Mouse (Mus musculus): Measurements from ENCODE around the gene Ccnd2. TPM values are rescaled to one million over a fixed set of nuclear protein-coding genes. Genes with fewer than 3 reads are reported as not detected.

Ccnd2 gene
- polyA plus RNA-seq, 1 experiment from 2014 or later, result 1,039 TPM

DNA sequence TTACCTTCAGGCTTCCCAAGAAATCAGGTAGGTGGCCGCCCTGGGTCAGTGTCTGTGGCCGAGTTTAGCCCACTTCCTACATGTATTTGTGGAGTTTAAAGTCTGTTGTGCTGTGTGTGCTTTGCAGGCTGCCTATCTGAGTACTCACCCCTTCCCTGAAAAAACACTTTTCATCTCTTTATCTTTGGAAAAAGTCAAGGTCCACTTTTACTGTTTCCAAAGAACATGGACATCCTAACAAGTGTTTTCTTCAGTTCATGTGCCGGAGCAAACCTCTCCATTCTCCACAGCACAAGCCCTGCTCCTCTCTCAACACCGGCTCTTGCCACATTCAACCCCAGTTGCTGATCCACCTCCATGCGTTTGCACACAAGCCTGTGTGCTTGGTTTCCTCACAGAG is 29.0 kb downstream of the Ccnd2 start:
- no peak for DNase-seq (ENCODE audit: low spot score)
- Histone ChIP-seq H3K9me3 (no peaks in the 10 kb centered on the region), H3K27ac (replicated peaks) (no peak overlapping the region), H3K4me3 (no peak overlapping the region), H3K27me3 (replicated peaks; ENCODE audit: low read depth, poor library complexity, severe bottlenecking) (no peaks in the 10 kb centered on the region), H3K4me1 (peaks cover 3% of the 10 kb centered on the region; the same call in 1 of the 2 replicates), H3K36me3 (replicated peaks) (peaks cover 23% of the 10 kb centered on the region)
- 88% methylated on average over 5 of the region's 5 CpGs for WGBS

DNA sequence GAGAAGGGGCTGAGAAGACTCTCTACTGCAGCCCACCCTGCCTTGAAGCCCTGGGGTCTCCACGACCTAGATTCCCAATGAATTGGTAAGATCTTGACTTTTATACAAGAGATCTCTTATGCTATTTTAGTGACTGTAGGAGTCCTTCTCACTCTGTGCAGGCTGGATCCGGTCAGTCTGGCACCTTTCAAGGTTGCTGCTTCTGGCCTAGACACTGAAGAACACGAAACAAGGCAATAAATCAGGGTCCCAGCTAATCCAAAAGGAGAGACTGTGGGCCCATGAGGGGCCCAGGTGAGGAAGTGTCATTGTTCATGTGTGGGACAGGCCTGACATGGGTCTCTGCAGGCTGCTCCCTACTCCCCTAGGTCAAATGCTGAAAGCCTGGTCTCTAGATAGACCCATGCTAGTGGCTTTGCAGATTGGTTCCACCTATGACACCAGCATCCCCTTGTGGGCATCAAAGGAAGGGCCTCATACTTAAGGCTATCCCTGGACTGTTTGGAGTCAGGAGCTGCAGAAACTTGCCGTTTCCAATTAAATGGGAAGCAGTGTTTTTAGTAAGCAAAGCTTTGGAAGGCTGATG is 29.7 kb downstream of the Ccnd2 start:
- Histone ChIP-seq H3K36me3 (replicated peaks) (peaks cover 16% of the 10 kb centered on the region), H3K27me3 (replicated peaks; ENCODE audit: low read depth, poor library complexity, severe bottlenecking) (0 out of 2 replicates have a peak, but pooled peaks cover under 1% of the 10 kb centered on the region), H3K4me3 (no peak overlapping the region), H3K4me1 (peaks cover 3% of the 10 kb centered on the region; the same call in 1 of the 2 replicates), H3K27ac (replicated peaks) (no peak overlapping the region), H3K9me3 (no peaks in the 10 kb centered on the region)
- WGBS, result 80% methylated on average over 4 of the region's 4 CpGs
- DNase-seq (ENCODE audit: low spot score), result no peak

DNA sequence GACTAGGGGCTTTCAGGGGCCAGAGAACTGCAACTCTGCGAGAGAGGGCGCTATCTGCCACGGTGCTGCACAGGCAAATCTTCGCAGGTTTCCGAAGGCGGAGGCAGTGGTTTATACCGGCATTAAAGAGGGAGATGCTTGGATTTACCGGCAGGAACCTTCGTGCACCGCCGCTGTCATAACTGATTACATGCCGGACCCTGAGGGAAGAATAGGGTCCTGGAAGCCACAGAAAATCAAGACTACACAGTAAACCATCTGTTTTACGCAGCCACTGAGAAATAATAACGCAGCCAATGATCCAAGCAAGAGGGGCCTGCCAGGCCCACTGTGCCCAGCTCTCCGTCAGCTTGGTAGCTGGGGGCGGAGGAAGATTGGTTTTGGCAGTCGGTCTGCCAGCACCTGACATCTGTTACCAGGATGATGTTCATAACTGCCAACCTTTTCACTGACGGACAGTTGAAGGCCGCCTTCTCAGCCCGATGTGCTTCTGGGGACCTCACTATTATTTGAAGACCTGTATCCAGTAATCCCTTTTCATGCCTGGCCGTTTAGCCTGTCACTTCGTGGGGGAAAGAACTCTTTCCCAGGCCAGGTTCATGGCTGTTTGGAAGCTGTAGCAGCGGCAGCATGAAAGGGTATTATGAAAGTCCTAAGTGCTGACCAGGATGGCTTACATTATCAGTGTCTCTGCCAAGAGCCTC is 37.1 kb downstream of the Ccnd2 start:
- Histone ChIP-seq H3K9me3 (no peaks in the 10 kb centered on the region), H3K27me3 (replicated peaks; ENCODE audit: low read depth, poor library complexity, severe bottlenecking) (peaks cover 16% of the 10 kb centered on the region), H3K4me3 (no peak overlapping the region), H3K4me1 (0 out of 2 replicates have a peak, but pooled peaks cover under 1% of the 10 kb centered on the region), H3K27ac (replicated peaks) (no peak overlapping the region), H3K36me3 (replicated peaks) (no peaks in the 10 kb centered on the region)
- DNase-seq (ENCODE audit: low spot score), result no peak
- WGBS, result 68% methylated on average over 23 of the region's 23 CpGs

DNA sequence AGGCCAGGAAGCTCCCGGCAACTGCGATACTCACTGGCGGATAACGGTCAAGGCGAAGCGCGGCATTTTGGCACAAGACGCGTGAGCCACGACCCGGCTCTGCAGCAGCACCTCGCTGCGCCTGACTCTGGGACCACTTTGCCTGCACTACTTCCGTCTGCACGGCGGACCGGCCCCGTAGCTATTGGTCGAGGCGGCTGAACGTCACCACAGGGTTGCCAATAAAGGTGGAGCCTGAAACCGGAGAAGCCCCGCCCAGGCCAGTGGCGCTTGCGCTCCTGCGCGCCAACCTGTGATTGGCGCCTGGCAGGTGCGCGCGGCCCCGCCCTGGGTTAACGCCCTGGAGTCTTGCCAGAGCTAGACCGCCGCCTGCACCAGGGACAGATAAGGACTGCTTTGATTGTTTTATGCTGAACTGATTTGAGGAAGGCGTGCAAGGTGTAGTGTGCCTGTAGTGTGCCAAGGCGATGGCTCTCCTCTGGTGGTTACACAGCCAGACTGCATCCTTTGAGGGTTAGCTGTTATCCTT is 42.5 kb downstream of the Ccnd2 start, which contains the start of gene Tigar:
Gene Tigar, minus strand, starts transcription at position 156 of the 529 bp plus-strand sequence.
- under 1% methylated on average over 37 of the region's 37 CpGs for WGBS
- Histone ChIP-seq H3K4me1 (peaks cover 16% of the 10 kb centered on the region), H3K27me3 (replicated peaks; ENCODE audit: low read depth, poor library complexity, severe bottlenecking) (peaks cover 5% of the 10 kb centered on the region), H3K4me3 (peak within 1 kb of the TSS; percentile 69), H3K27ac (replicated peaks) (peak within 1 kb of the TSS; percentile 76), H3K9me3 (no peaks in the 10 kb centered on the region), H3K36me3 (replicated peaks) (no peaks in the 10 kb centered on the region)
- peak; percentile 96 for DNase-seq (ENCODE audit: low spot score)

DNA sequence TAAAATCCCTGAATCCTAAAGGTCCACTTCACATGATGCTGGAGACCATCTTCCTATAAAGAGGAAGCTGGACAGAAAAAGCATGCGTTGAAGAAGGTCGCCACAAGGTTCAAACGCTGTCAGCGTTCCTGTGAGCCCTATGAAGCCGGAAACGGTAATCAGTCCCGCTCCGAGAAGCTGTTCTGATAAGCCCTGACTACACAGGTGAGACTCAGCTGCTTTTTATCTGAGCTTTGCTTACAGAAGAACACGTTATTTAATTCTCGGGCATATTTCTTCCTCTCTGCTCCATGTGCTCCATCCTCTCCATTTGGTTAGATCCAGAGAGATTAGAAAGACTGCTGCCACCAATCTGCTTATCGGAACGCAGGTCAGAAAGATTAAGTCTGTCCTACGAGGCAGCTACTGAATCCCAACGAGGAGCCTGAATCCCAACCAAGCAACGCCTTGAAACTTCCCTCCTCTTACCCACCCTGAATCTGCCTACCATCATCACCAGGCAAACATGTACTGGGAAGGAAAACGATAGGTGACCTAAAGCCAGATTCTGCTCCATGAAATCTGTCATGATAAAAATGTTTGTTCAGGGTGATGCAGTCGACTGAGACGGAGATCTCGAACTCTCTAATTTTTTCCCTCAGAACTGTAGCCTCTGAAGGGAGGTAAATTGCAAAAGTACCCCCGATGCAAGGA is 43.5 kb downstream of the Ccnd2 start:
- Histone ChIP-seq H3K4me3 (peak overlapping the region; percentile 69), H3K4me1 (peaks cover 16% of the 10 kb centered on the region), H3K36me3 (replicated peaks) (peaks cover 1% of the 10 kb centered on the region; the same call in 1 of the 2 replicates), H3K27ac (replicated peaks) (peak overlapping the region; percentile 76), H3K9me3 (no peaks in the 10 kb centered on the region), H3K27me3 (replicated peaks; ENCODE audit: low read depth, poor library complexity, severe bottlenecking) (peaks cover under 1% of the 10 kb centered on the region; the same call in 1 of the 2 replicates)
- DNase-seq (ENCODE audit: low spot score), result no peak
- 46% methylated on average over 20 of the region's 20 CpGs for WGBS

DNA sequence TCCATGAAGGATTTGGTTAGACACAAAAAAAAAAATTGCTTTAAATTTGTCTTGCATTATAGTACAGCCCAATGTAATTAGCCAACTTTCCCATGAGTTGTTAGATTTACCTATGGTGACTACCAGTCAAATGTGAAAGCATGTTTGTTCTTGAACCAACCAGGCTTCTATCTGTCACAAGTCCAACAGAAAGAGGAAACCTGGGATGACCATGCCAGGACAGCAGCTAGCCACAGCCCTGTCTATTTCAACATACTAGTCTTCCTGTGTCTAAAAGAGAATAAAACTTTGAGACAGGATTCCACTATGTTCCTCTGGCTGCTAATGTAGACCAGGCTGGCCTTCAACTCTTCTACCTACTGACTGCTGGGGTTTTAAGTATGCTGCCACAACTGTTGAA is 44.6 kb downstream of the Ccnd2 start:
- Histone ChIP-seq H3K27me3 (replicated peaks; ENCODE audit: low read depth, poor library complexity, severe bottlenecking) (no peaks in the 10 kb centered on the region), H3K4me1 (peaks cover 16% of the 10 kb centered on the region), H3K27ac (replicated peaks) (no peak overlapping the region), H3K36me3 (replicated peaks) (peaks cover 10% of the 10 kb centered on the region; the same call in 1 of the 2 replicates), H3K9me3 (no peaks in the 10 kb centered on the region), H3K4me3 (no peak overlapping the region)
- no peak for DNase-seq (ENCODE audit: low spot score)

DNA sequence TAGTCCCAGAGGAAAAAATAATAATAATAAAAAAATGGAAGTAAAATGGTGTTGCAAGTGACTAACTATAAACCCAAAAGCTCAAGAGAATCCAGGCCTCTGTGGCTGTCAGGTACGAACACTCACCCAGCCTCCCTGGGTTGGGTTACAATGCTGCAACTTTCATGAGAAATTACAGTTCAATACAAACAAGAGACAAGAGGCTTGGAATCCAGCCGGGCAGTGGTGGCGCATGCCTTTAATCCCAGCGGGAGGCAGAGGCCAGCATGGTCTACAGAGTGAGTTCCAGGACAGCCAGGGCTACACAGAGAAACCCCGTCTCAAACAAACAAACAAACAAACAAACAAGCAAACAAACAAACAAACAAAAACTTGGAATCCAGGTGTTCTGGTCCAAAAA is 45.3 kb downstream of the Ccnd2 start:
- WGBS, result 60% methylated on average over 5 of the region's 5 CpGs
- no peak for DNase-seq (ENCODE audit: low spot score)
- Histone ChIP-seq H3K27me3 (replicated peaks; ENCODE audit: low read depth, poor library complexity, severe bottlenecking) (no peaks in the 10 kb centered on the region), H3K27ac (replicated peaks) (no peak overlapping the region), H3K9me3 (no peaks in the 10 kb centered on the region), H3K4me1 (peaks cover 16% of the 10 kb centered on the region), H3K36me3 (replicated peaks) (peaks cover 14% of the 10 kb centered on the region; the same call in 1 of the 2 replicates), H3K4me3 (no peak overlapping the region)

GRCm38 (mm10) chr6:127106189-127106588 is 45.8 kb downstream of the Ccnd2 start:
- no peak for DNase-seq (ENCODE audit: low spot score)
- Histone ChIP-seq H3K27me3 (replicated peaks; ENCODE audit: low read depth, poor library complexity, severe bottlenecking) (no peaks in the 10 kb centered on the region), H3K27ac (replicated peaks) (no peak overlapping the region), H3K4me3 (no peak overlapping the region), H3K9me3 (no peaks in the 10 kb centered on the region), H3K4me1 (peaks cover 16% of the 10 kb centered on the region), H3K36me3 (replicated peaks) (peaks cover 18% of the 10 kb centered on the region)
- 89% methylated on average over 5 of the region's 5 CpGs for WGBS

DNA sequence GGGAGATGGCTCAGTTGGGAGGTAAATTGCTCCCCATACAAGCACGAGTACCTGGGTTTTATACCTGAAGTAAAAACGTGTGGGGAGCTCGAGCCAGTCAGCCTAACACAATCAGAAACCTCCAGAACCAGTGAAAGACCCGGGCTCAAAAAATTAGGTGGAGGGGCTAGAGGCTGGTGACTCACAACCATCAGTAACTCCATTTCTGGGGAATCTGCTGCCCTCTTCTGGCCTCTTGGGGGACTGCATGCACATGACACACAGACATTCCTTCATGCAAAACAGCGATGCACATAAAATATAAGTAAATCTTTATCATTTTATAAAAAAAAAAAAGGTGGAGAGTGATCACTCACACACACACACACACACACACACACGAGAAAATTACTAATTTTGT is 46.9 kb downstream of the Ccnd2 start:
- WGBS, result 65% methylated on average over 6 of the region's 6 CpGs
- peak; percentile 71 for DNase-seq (ENCODE audit: low spot score)
- H3K27ac ChIP-seq (replicated peaks), result no peak overlapping the region

DNA sequence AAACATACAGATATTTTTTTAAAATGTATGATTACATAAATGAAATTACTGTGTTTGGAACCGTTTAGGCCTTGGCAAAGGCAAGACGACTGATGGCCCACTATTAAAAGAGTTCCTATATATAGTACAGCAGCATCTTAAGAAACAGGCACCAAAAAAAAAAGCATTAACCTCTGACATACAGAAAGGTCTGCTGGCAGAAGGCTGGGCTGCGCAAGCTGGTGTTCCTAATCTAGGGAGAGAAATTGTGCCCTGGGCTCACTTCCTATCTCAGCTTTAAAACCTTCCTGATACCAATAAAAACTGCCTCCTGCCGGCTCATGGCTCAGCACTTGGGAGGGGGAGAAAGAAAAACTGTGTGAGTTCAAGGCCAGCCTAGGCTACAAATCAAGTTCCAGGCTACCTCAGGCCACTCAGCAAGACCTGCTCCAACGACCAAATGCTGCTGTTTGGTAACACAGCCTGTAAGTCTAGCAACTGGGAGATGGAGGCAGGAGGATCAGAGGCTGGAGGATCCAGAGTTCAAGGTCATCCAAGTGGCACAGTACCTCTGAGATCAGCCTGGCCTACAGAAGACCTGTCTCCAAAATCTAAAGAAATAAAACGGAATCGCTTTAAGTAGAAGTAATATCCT is 47.5 kb downstream of the Ccnd2 start:
- WGBS, result 91% methylated on average over 7 of the region's 7 CpGs
- no peak overlapping the region for H3K27ac ChIP-seq (replicated peaks)
- H3K27me3 ChIP-seq (replicated peaks; ENCODE audit: low read depth, poor library complexity, severe bottlenecking), result no peaks in the 10 kb centered on the region
- DNase-seq (ENCODE audit: low spot score), result no peak
- no peak overlapping the region for H3K4me3 ChIP-seq
- H3K36me3 ChIP-seq (replicated peaks), result peaks cover 26% of the 10 kb centered on the region
- peaks cover 12% of the 10 kb centered on the region for H3K4me1 ChIP-seq
- H3K9me3 ChIP-seq, result no peaks in the 10 kb centered on the region

More for the DNA sequence above, 46.9 kb downstream of the Ccnd2 start:
- H3K27me3 ChIP-seq (replicated peaks; ENCODE audit: low read depth, poor library complexity, severe bottlenecking), result no peaks in the 10 kb centered on the region
- no peaks in the 10 kb centered on the region for H3K9me3 ChIP-seq
- H3K4me3 ChIP-seq, result no peak overlapping the region
- peaks cover 26% of the 10 kb centered on the region for H3K36me3 ChIP-seq (replicated peaks)
- H3K4me1 ChIP-seq, result peaks cover 16% of the 10 kb centered on the region

- Histone ChIP-seq H3K27ac (replicated peaks) (no peak overlapping the region), H3K4me1 (peaks cover 6% of the 10 kb centered on the region), H3K4me3 (no peak overlapping the region), H3K9me3 (no peaks in the 10 kb centered on the region), H3K36me3 (replicated peaks) (peaks cover 26% of the 10 kb centered on the region), H3K27me3 (replicated peaks; ENCODE audit: low read depth, poor library complexity, severe bottlenecking) (no peaks in the 10 kb centered on the region)
- 92% methylated on average over 6 of the region's 6 CpGs for WGBS
- DNase-seq (ENCODE audit: low spot score), result no peak
Observed at GRCm38 (mm10) chr6:127103506-127104275, 48.3 kb downstream of the Ccnd2 start.

Measured in embryonic facial prominence, embryonic 10.5 days (tissue).